10 mouse cellular contexts compared by ENCODE assay signal in genomic region chr7:111263302-111263701, GRCm38 (mm10).
A peak's percentile ranks its signal among the peaks of the same experiment; 100 is the strongest.
DNase-seq lines count a peak whose midpoint lies in the region; ATAC-seq and TF ChIP-seq lines count a peak whose summit lies in the region.
"Had no signal": no experiment of that assay in that cellular context is flagged by ENCODE, and none has a peak within 500 bp of the region (broad histone marks: within the 10 kb centered on the region; RNA-seq: fewer than 3 reads in every experiment).

No protein-coding gene starts in this region.

- DNase-seq in kidney, adult 2 months = peak; percentile 9
- no peak for DNase-seq in kidney, adult 11 months
- DNase-seq in thymus, adult 2 months = peak; percentile 18
- no peak for DNase-seq in thymus, adult 18-20 months
- no peak for DNase-seq in kidney, postnatal 14 days

- no peak overlapping the region for H3K4me3 ChIP-seq in kidney, adult 2 months (ENCODE audit: insufficient read depth, low read depth, low read length)
- H3K4me3 ChIP-seq in thymus, adult 2 months (ENCODE audit: control insufficient read depth, insufficient read depth, low read length) = no peak overlapping the region
- H3K4me3 ChIP-seq in bone marrow macrophage, adult 2 months (ENCODE audit: insufficient read depth, low read length) = no peak overlapping the region
- H3K4me3 ChIP-seq: limb, embryonic 12.5 days had no signal

- H3K4me1 ChIP-seq in kidney, adult 2 months (ENCODE audit: control insufficient read depth, insufficient read depth, low read length) = no peaks in the 10 kb centered on the region
- no peaks in the 10 kb centered on the region for H3K4me1 ChIP-seq in thymus, adult 2 months (replicated peaks; ENCODE audit: control insufficient read depth, insufficient read depth, low read length)
- peaks cover 6% of the 10 kb centered on the region for H3K4me1 ChIP-seq in bone marrow macrophage, adult 2 months (ENCODE audit: control insufficient read depth, insufficient read depth, low read length)
- H3K4me1 ChIP-seq: limb, embryonic 12.5 days had no signal

- no peak for TF ChIP-seq POLR2A in kidney, adult 2 months (IDR thresholded peaks at IDR 0.05; ENCODE audit: low read depth, low read length)
- no peak for TF ChIP-seq POLR2A in thymus, adult 2 months (IDR thresholded peaks at IDR 0.05; ENCODE audit: control insufficient read depth, extremely low read depth, insufficient read depth, low read length, poor library complexity)
- TF ChIP-seq POLR2A in bone marrow macrophage, adult 2 months (IDR thresholded peaks at IDR 0.05; ENCODE audit: borderline replicate concordance, low read depth, low read length) = no peak

- 81% methylated on average over 1 of the region's 1 CpGs for WGBS in kidney, adult 2 months
- 81% methylated on average over 1 of the region's 1 CpGs for WGBS in thymus, adult 2 months

- H3K27me3 ChIP-seq in kidney, adult 2 months (replicated peaks; ENCODE audit: control insufficient read depth, insufficient read depth, low read length) = no peaks in the 10 kb centered on the region; the same call in 1 of the 2 replicates
- H3K27me3 ChIP-seq in thymus, adult 2 months (ENCODE audit: control insufficient read depth, insufficient read depth, low read length) = no peaks in the 10 kb centered on the region
- H3K27me3 ChIP-seq: limb, embryonic 12.5 days had no signal

- no peaks in the 10 kb centered on the region for H3K36me3 ChIP-seq in kidney, adult 2 months (ENCODE audit: control insufficient read depth, insufficient read depth, low read length)
- no peaks in the 10 kb centered on the region for H3K36me3 ChIP-seq in thymus, adult 2 months (ENCODE audit: control insufficient read depth, insufficient read depth, low read length)
- H3K36me3 ChIP-seq: G1E; limb, embryonic 12.5 days had no signal

- no peak for ATAC-seq in monocyte, adult 5-6 weeks (replicated peaks; ENCODE audit: insufficient number of reproducible peaks, low FRiP score, low TSS enrichment, poor library complexity, severe bottlenecking)

- no peak overlapping the region for H3K27ac ChIP-seq in kidney, adult 2 months (ENCODE audit: insufficient read depth, low read depth, low read length)
- H3K27ac ChIP-seq in thymus, adult 2 months (ENCODE audit: control insufficient read depth, insufficient read depth, low read length) = no peak overlapping the region
- no peak overlapping the region for H3K27ac ChIP-seq in bone marrow macrophage, adult 2 months (ENCODE audit: insufficient read depth, low read depth, low read length)
- H3K27ac ChIP-seq: limb, embryonic 12.5 days; macrophage had no signal

- no peak for TF ChIP-seq CTCF in kidney, adult 2 months (conservative IDR thresholded peaks at IDR 0.05; ENCODE audit: insufficient read depth, insufficient read length, low read depth, low read length)
- TF ChIP-seq CTCF in thymus, adult 2 months (IDR thresholded peaks at IDR 0.05; ENCODE audit: borderline replicate concordance, control insufficient read depth, extremely low read depth, insufficient read depth, low read length, poor library complexity) = no peak
- 0 out of 2 replicates have a peak, but pooled peaks have one; percentile 17 for TF ChIP-seq CTCF in bone marrow macrophage, adult 2 months (IDR thresholded peaks at IDR 0.05; ENCODE audit: low read depth, low read length)

Comparison
In these comparisons a context has a peak if more than half of its experiments do, and no peak if none do; other contexts are left out.
1. DNase-seq: peak in kidney, adult 2 months (single experiment) and thymus, adult 2 months (single experiment); none in kidney, adult 11 months (single experiment), thymus, adult 18-20 months (0 of 2) and kidney, postnatal 14 days (single experiment).